Mouse (Mus musculus) heart, postnatal 0 days (tissue): ENCODE measurements around the gene Fam193b. TPM values are rescaled to one million over a fixed set of nuclear protein-coding genes. Genes with fewer than 3 reads are reported as not detected.

Experiments
- ATAC-seq: fragments of 200-750 bp; cut with Nextera tagmentation; 2 replicates; pipeline ENCODE4 v1.8.0; 2017; ENCODE audit warnings: low read depth, moderate number of reproducible peaks, moderate library complexity; ENCODE audit not compliant: insufficient read depth
- DNase-seq: peaks from one replicate; pipeline ENCODE4 v3.0.0-alpha.2; 2016; ENCODE audit warnings: low spot score
- H3K27ac ChIP-seq: fragments of 300-500 bp; sonication (generic); 2 replicates; pipeline ENCODE4 v1.5.1; 2014; ENCODE audit warnings: low read depth, mild to moderate bottlenecking
- H3K27me3 ChIP-seq: fragments of 300-500 bp; sonication (generic); 2 replicates; pipeline ENCODE4 v1.6.1; 2014; ENCODE audit warnings: low read length, mixed read lengths; ENCODE audit not compliant: control insufficient read depth, insufficient read depth
- H3K36me3 ChIP-seq: fragments of 300-500 bp; sonication (generic); replicated peaks from 2 replicates; pipeline ENCODE4 v1.6.1; 2014; ENCODE audit warnings: low read length, mixed read lengths; ENCODE audit not compliant: control insufficient read depth, insufficient read depth
- H3K4me1 ChIP-seq: fragments of 300-500 bp; sonication (generic); 2 replicates; pipeline ENCODE4 v1.6.1; 2014; ENCODE audit warnings: antibody characterized with exemption; ENCODE audit not compliant: control insufficient read depth, insufficient read depth
- H3K4me2 ChIP-seq: fragments of 300-500 bp; sonication (generic); 2 replicates; pipeline ENCODE4 v1.6.1; 2014; ENCODE audit warnings: low read depth, mild to moderate bottlenecking, low read length, moderate library complexity
- H3K4me3 ChIP-seq: fragments of 300-500 bp; sonication (generic); 2 replicates; pipeline ENCODE4 v1.5.1; 2014; ENCODE audit warnings: low read depth, low read length
- H3K9ac ChIP-seq: fragments of 300-500 bp; sonication (generic); replicated peaks from 2 replicates; pipeline ENCODE4 v1.6.1; 2014; ENCODE audit warnings: low read depth, low read length, mixed read lengths
- H3K9me3 ChIP-seq: fragments of 300-500 bp; sonication (generic); replicated peaks from 2 replicates; pipeline ENCODE4 v1.6.1; 2016; ENCODE audit warnings: low read length; ENCODE audit not compliant: control insufficient read depth
- CTCF ChIP-seq: IDR thresholded peaks from 2 replicates; pipeline ENCODE4 v1.5.1; 2016; ENCODE audit warnings: antibody characterized with exemption, control low read depth, low read depth
- EP300 ChIP-seq: IDR thresholded peaks from 2 replicates; pipeline ENCODE4 v1.6.1; 2016; ENCODE audit warnings: antibody characterized with exemption, low read depth
- WGBS: fragments of 180-500 bp; shearing (Covaris S2); extraction: QIAGEN DNeasy Blood & Tissue Kit; methylation state at CpG from one replicate; pipeline ENCODE4 v1.1.7; 2014; 5-methylcytosine and 5-hydroxymethylcytosine counted together
- polyA plus RNA-seq: library from polyadenylated mRNA; unstranded; fragments of >200 nt; fragmentation: Nextera tagmentation; extraction: Ambion mirVana; gene quantifications from 2 replicates; pipeline ENCODE4 v1.2.1, GENCODE M21; 2015
- total RNA-seq: library from RNA; depleted of rRNA; stranded (reverse); fragments of >200 nt; gene quantifications from 2 replicates; pipeline ENCODE4 v1.2.3, GENCODE M21; 2014; ENCODE audit warnings: low replicate concordance

Fam193b gene
- total and polyA plus RNA-seq, 2 experiments from 2014 or later, result 10.3 to 17.7 TPM

DNA sequence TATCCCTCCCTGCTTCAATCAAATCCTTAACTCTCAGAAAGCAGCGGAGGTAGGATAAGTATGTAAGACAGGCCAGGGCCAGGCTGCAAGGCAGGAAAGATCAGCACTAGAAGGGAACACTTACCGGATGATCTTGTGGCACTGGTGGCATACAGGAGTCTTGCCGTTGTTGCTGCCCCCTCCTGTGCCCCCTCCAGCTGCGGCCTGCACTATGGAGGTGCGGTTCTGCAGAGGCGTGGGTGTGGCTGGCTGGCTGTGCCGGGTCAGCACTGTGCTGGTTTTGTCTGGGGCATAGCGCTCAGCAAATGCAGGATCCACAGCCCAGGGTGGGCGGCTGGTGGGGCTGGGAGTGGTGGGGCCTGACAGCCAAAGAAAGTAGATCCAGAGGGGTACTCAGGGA is 65.1 kb downstream of the Fam193b start:
- no peak overlapping the region for H3K4me3 ChIP-seq
- no peak overlapping the region for H3K4me2 ChIP-seq
- no peak for TF ChIP-seq CTCF
- no peak for TF ChIP-seq EP300
- H3K4me1 ChIP-seq, result peaks cover 12% of the 10 kb centered on the region
- H3K27me3 ChIP-seq, result peaks cover 25% of the 10 kb centered on the region; the same call in 1 of the 2 replicates
- H3K36me3 ChIP-seq, result peaks cover 92% of the 10 kb centered on the region
- no peak overlapping the region for H3K9ac ChIP-seq
- ATAC-seq (no peak), DNase-seq (no peak)
- H3K9me3 ChIP-seq, result no peaks in the 10 kb centered on the region
- no peak overlapping the region for H3K27ac ChIP-seq
- 92% methylated on average over 9 of the region's 9 CpGs for WGBS

- Histone ChIP-seq H3K27ac (no peak overlapping the region), H3K36me3 (peaks cover 84% of the 10 kb centered on the region), H3K4me3 (no peak overlapping the region), H3K4me1 (no peaks in the 10 kb centered on the region), H3K9me3 (no peaks in the 10 kb centered on the region), H3K9ac (no peak overlapping the region), H3K27me3 (peaks cover 36% of the 10 kb centered on the region; the same call in 1 of the 2 replicates), H3K4me2 (no peak overlapping the region)
- TF ChIP-seq EP300 (no peak), CTCF (no peak)
- DNase-seq (no peak), ATAC-seq (no peak)
- WGBS, result 84% methylated on average over 5 of the region's 5 CpGs
Measured at GRCm38 (mm10) chr13:55504390-55504789, 66.5 kb downstream of the Fam193b start.

DNA sequence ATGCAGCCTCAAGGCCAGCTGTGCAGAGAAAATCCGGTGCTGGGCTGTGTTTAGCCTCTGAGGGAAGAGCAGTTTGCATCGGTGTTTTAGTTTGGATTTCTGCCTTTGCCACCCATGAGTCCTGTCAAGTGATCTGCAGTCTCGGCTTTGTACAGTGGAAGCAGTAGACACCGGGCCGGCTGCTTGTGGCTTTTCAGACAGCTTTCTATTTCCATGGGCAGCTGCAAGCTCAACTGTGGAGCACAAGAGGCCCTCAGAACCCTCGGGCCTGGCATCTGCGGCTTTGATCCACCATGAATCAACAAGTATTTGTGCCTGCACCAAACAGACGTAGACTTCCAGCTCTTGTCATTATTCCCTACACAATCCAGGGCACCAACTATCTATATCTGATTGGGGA is 68.5 kb downstream of the Fam193b start:
- Histone ChIP-seq H3K27ac (no peak overlapping the region), H3K4me1 (no peaks in the 10 kb centered on the region), H3K9ac (no peak overlapping the region), H3K36me3 (peaks cover 79% of the 10 kb centered on the region), H3K9me3 (no peaks in the 10 kb centered on the region), H3K27me3 (peaks cover 37% of the 10 kb centered on the region), H3K4me2 (no peak overlapping the region), H3K4me3 (no peak overlapping the region)
- 82% methylated on average over 8 of the region's 8 CpGs for WGBS
- ATAC-seq (no peak), DNase-seq (no peak)
- TF ChIP-seq CTCF, result no peak
- no peak for TF ChIP-seq EP300

DNA sequence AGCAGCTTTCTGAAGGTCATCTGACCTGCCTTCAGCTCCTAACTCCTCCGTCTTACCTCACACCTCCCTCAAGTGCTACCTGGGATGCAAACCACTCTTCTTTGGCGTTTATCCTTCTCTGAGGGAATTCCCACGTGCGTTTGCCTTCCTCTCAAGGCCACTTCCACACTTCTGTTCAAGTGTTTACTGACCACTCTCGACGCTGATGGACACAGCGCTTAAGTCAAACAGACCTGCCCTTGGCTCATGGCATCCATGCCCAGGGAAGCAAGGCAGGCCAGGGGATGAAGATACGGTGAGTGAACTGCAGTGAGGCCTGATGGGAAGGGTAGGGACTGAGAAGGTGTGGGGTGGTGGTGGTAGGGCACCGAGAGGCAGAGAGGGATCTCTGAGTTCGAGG is 70.3 kb downstream of the Fam193b start:
- 81% methylated on average over 10 of the region's 10 CpGs for WGBS
- Histone ChIP-seq H3K27me3 (peaks cover 44% of the 10 kb centered on the region), H3K9me3 (no peaks in the 10 kb centered on the region), H3K4me3 (no peak overlapping the region), H3K27ac (no peak overlapping the region), H3K36me3 (peaks cover 61% of the 10 kb centered on the region), H3K4me2 (no peak overlapping the region), H3K4me1 (peaks cover 5% of the 10 kb centered on the region; the same call in 1 of the 2 replicates), H3K9ac (no peak overlapping the region)
- DNase-seq (no peak), ATAC-seq (no peak)
- TF ChIP-seq EP300 (no peak), CTCF (no peak)

- Histone ChIP-seq H3K9ac (no peak overlapping the region), H3K27ac (no peak overlapping the region), H3K36me3 (peaks cover 44% of the 10 kb centered on the region), H3K9me3 (no peaks in the 10 kb centered on the region), H3K27me3 (peaks cover 43% of the 10 kb centered on the region), H3K4me1 (peaks cover 9% of the 10 kb centered on the region; the same call in 1 of the 2 replicates), H3K4me2 (no peak overlapping the region), H3K4me3 (no peak overlapping the region)
- ATAC-seq (no peak), DNase-seq (no peak)
- no peak for TF ChIP-seq EP300
- no peak for TF ChIP-seq CTCF
- 82% methylated on average over 11 of the region's 11 CpGs for WGBS
Measured at GRCm38 (mm10) chr13:55498906-55499305, 72.0 kb downstream of the Fam193b start.

DNA sequence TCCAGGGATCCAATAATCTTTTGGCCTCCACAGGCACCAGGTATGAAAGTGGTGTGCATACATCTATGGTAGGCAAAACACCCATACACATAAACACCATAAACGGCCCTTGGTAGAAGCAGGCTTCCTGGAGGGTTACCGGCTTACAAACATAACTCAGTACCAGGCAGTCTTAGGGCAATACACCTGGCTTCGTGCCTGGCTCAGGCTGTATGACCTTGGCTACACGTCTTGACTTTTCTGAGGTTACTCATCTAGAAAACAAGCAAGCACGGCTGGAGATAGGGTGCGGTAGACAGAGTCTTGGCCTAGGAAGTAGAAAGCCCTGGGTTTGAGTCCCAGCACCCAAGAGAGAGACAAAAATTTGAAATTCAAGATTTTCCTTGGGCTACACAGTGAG is 74.3 kb downstream of the Fam193b start:
- no peak overlapping the region for H3K4me2 ChIP-seq
- TF ChIP-seq EP300 (no peak), CTCF (no peak)
- peaks cover 26% of the 10 kb centered on the region for H3K36me3 ChIP-seq
- H3K27ac ChIP-seq, result no peak overlapping the region
- ATAC-seq (no peak), DNase-seq (no peak)
- H3K9ac ChIP-seq, result no peak overlapping the region
- no peak overlapping the region for H3K4me3 ChIP-seq
- no peaks in the 10 kb centered on the region for H3K9me3 ChIP-seq
- H3K27me3 ChIP-seq, result peaks cover 63% of the 10 kb centered on the region
- H3K4me1 ChIP-seq, result peaks cover 9% of the 10 kb centered on the region; the same call in 1 of the 2 replicates
- WGBS, result 75% methylated on average over 6 of the region's 6 CpGs
